Mouse (Mus musculus) limb, embryonic 13.5 days (tissue): Measurements from ENCODE around the gene Gpr107. TPM values are rescaled to one million over a fixed set of nuclear protein-coding genes. Genes with fewer than 3 reads are reported as not detected.

Experiments used
- ATAC-seq: fragments of 200-750 bp; cut with Nextera tagmentation; 2 replicates; pipeline ENCODE4 v1.8.0; 2017; ENCODE audit warnings: low read depth, moderate number of reproducible peaks, moderate TSS enrichment; ENCODE audit not compliant: low FRiP score
- H3K27ac ChIP-seq: fragments of 300-500 bp; sonication (generic); 2 replicates; pipeline ENCODE4 v1.5.1; 2015; ENCODE audit warnings: inconsistent platforms, mild to moderate bottlenecking, moderate library complexity
- H3K27me3 ChIP-seq: fragments of 300-500 bp; sonication (generic); 2 replicates; pipeline ENCODE4 v1.6.1; 2015; ENCODE audit warnings: mild to moderate bottlenecking, inconsistent platforms
- H3K36me3 ChIP-seq: fragments of 300-500 bp; sonication (generic); 2 replicates; pipeline ENCODE4 v1.6.1; 2015; ENCODE audit warnings: inconsistent platforms, mild to moderate bottlenecking, moderate library complexity
- H3K4me1 ChIP-seq: fragments of 300-500 bp; sonication (generic); 2 replicates; pipeline ENCODE4 v1.6.1; 2015; ENCODE audit warnings: inconsistent platforms
- H3K4me2 ChIP-seq: fragments of 300-500 bp; sonication (generic); replicated peaks from 2 replicates; pipeline ENCODE4 v1.6.1; 2015; ENCODE audit warnings: inconsistent platforms, mild to moderate bottlenecking, moderate library complexity
- H3K4me3 ChIP-seq: fragments of 300-500 bp; sonication (generic); 2 replicates; pipeline ENCODE4 v1.5.1; 2015; ENCODE audit warnings: moderate library complexity, mild to moderate bottlenecking, inconsistent platforms
- H3K9ac ChIP-seq: fragments of 300-500 bp; sonication (generic); 2 replicates; pipeline ENCODE4 v1.6.1; 2015; ENCODE audit warnings: mild to moderate bottlenecking, inconsistent platforms
- H3K9me3 ChIP-seq: fragments of 300-500 bp; sonication (generic); 2 replicates; pipeline ENCODE4 v1.6.1; 2016; ENCODE audit warnings: inconsistent platforms
- WGBS: fragments of 180-500 bp; shearing (Covaris S2); methylation state at CpG from one replicate; pipeline ENCODE4 v1.1.7; 2015; 5-methylcytosine and 5-hydroxymethylcytosine counted together
- polyA plus RNA-seq: library from polyadenylated mRNA; unstranded; fragments of >200 nt; fragmentation: Nextera tagmentation; extraction: Ambion mirVana; gene quantifications from 2 replicates; pipeline ENCODE4 v1.2.1, GENCODE M21; 2015

Gpr107 gene
- polyA plus RNA-seq, 1 experiment from 2014 or later, result 40.6 TPM

- Histone ChIP-seq H3K27me3 (no peaks in the 10 kb centered on the region), H3K4me2 (peak overlapping the region; percentile 50; the same call in 1 of the 2 replicates), H3K4me3 (no peak overlapping the region), H3K36me3 (peaks cover 5% of the 10 kb centered on the region), H3K4me1 (peaks cover 61% of the 10 kb centered on the region), H3K9me3 (no peaks in the 10 kb centered on the region), H3K27ac (no peak overlapping the region), H3K9ac (peak overlapping the region; percentile 45)
- 60% methylated on average over 6 of the region's 6 CpGs for WGBS
- no peak for ATAC-seq
These were observed 105.0 kb downstream of the Gpr107 start for GRCm38 (mm10) chr2:31257096-31257495.

GRCm38 (mm10) chr2:31258609-31259366 is 106.7 kb downstream of the Gpr107 start:
- Histone ChIP-seq H3K9ac (peak overlapping the region; percentile 55), H3K4me2 (peak overlapping the region; percentile 81), H3K36me3 (peaks cover 7% of the 10 kb centered on the region), H3K4me3 (peak overlapping the region; percentile 45), H3K27me3 (no peaks in the 10 kb centered on the region), H3K9me3 (no peaks in the 10 kb centered on the region), H3K4me1 (peaks cover 77% of the 10 kb centered on the region), H3K27ac (peak overlapping the region; percentile 39; the same call in 1 of the 2 replicates)
- peak; percentile 82 for ATAC-seq
- WGBS, result 14% methylated on average over 22 of the region's 22 CpGs

GRCm38 (mm10) chr2:31259367-31259920 is 107.3 kb downstream of the Gpr107 start:
- Histone ChIP-seq H3K4me2 (peak overlapping the region; percentile 81), H3K9ac (peak overlapping the region; percentile 55), H3K36me3 (peaks cover 7% of the 10 kb centered on the region), H3K4me1 (peaks cover 79% of the 10 kb centered on the region), H3K27me3 (no peaks in the 10 kb centered on the region), H3K4me3 (peak overlapping the region; percentile 45), H3K27ac (peak overlapping the region; percentile 39; the same call in 1 of the 2 replicates), H3K9me3 (no peaks in the 10 kb centered on the region)
- ATAC-seq, result peak; percentile 25; the same call in 1 of the 2 replicates
- 31% methylated on average over 9 of the region's 9 CpGs for WGBS

- H3K4me2 ChIP-seq, result no peak overlapping the region
- peaks cover 79% of the 10 kb centered on the region for H3K4me1 ChIP-seq
- WGBS, result 83% methylated on average over 8 of the region's 8 CpGs
- H3K27ac ChIP-seq, result no peak overlapping the region; the same call in 1 of the 2 replicates
- H3K36me3 ChIP-seq, result peaks cover 7% of the 10 kb centered on the region
- H3K4me3 ChIP-seq, result no peak overlapping the region
- H3K9ac ChIP-seq, result no peak overlapping the region
- H3K9me3 ChIP-seq, result no peaks in the 10 kb centered on the region
- no peaks in the 10 kb centered on the region for H3K27me3 ChIP-seq
- no peak for ATAC-seq
These were observed 108.4 kb downstream of the Gpr107 start for GRCm38 (mm10) chr2:31260549-31260948.

GRCm38 (mm10) chr2:31263039-31263461 is 110.9 kb downstream of the Gpr107 start:
- peak overlapping the region; percentile 44; the same call in 1 of the 2 replicates for H3K27ac ChIP-seq

GRCm38 (mm10) chr2:31263746-31264378 is 111.7 kb downstream of the Gpr107 start:
- Histone ChIP-seq H3K9me3 (no peaks in the 10 kb centered on the region), H3K36me3 (peaks cover 13% of the 10 kb centered on the region), H3K4me2 (peak overlapping the region; percentile 9; the same call in 1 of the 2 replicates), H3K27me3 (no peaks in the 10 kb centered on the region), H3K4me3 (no peak overlapping the region), H3K27ac (peak overlapping the region; percentile 44), H3K9ac (0 out of 2 replicates have a peak overlapping the region, but pooled peaks have one; percentile 31), H3K4me1 (peaks cover 71% of the 10 kb centered on the region)
- WGBS, result 40% methylated on average over 10 of the region's 10 CpGs
- ATAC-seq, result no peak

More at GRCm38 (mm10) chr2:31263039-31263461, 110.9 kb downstream of the Gpr107 start:
- Histone ChIP-seq H3K4me2 (no peak overlapping the region), H3K27me3 (no peaks in the 10 kb centered on the region), H3K36me3 (peaks cover 12% of the 10 kb centered on the region), H3K4me3 (no peak overlapping the region), H3K4me1 (peaks cover 71% of the 10 kb centered on the region), H3K9me3 (no peaks in the 10 kb centered on the region), H3K9ac (no peak overlapping the region)
- no peak for ATAC-seq
- 72% methylated on average over 8 of the region's 8 CpGs for WGBS

- Histone ChIP-seq H3K9me3 (no peaks in the 10 kb centered on the region), H3K9ac (peak overlapping the region; percentile 32; the same call in 1 of the 2 replicates), H3K36me3 (peaks cover 21% of the 10 kb centered on the region), H3K4me2 (no peak overlapping the region), H3K27me3 (no peaks in the 10 kb centered on the region), H3K27ac (no peak overlapping the region), H3K4me1 (peaks cover 62% of the 10 kb centered on the region), H3K4me3 (no peak overlapping the region)
- 52% methylated on average over 6 of the region's 6 CpGs for WGBS
- ATAC-seq, result no peak
These were observed 115.3 kb downstream of the Gpr107 start for GRCm38 (mm10) chr2:31267447-31267846.

Other genes with a start within 250 kb of the Gpr107 start
- gene Ptges, start 222.5 kb upstream of the Gpr107 start, polyA plus RNA-seq, result 14.1 and 16.4 TPM in 2 replicates
- gene Tor1b, start 199.4 kb upstream of the Gpr107 start, polyA plus RNA-seq, result 33.0 and 33.5 TPM in 2 replicates
- 82.7 and 91.4 TPM in 2 replicates for gene Tor1a, start 184.4 kb upstream of the Gpr107 start, polyA plus RNA-seq
- 59.7 and 59.9 TPM in 2 replicates for gene BC005624, start 170.1 kb upstream of the Gpr107 start, polyA plus RNA-seq
- gene Usp20, start 170.0 kb upstream of the Gpr107 start, polyA plus RNA-seq, result 21.6 and 22.9 TPM in 2 replicates
- 21.5 and 24.5 TPM in 2 replicates for gene Fnbp1, start 10.3 kb upstream of the Gpr107 start, polyA plus RNA-seq
- gene Ncs1, start 93.5 kb downstream of the Gpr107 start, polyA plus RNA-seq, result 46.4 and 49.6 TPM in 2 replicates
- gene Hmcn2, start 162.1 kb downstream of the Gpr107 start, polyA plus RNA-seq, result 0.03 and 0.06 TPM in 2 replicates